Comparison of ENCODE assay signal across 15 mouse cellular contexts in the genomic region with DNA sequence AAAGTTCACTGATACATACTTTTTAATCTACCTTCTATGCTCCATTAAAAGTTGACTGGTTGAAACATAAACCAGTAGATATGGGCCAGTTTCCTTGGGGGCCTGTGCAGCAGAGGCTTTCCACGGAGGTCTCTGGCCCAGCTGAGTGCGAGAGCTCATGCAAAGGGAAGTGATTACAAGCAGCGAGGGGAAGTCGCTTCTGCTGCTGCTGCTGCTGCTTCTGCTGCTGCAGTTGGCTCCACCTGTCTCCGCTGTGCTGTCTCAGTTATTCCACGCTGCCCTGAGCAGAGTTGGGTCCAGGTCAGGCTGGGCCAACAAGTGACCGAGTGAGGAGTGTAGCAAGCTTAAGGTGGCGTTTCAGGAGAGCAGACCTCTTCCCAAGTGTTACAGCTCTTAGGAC. TPM values are rescaled to one million over a fixed set of nuclear protein-coding genes. Genes with fewer than 3 reads are reported as not detected.
A peak's percentile ranks its signal among the peaks of the same experiment; 100 is the strongest.
DNase-seq lines count a peak whose midpoint lies in the region; ATAC-seq and TF ChIP-seq lines count a peak whose summit lies in the region.
"Had no signal": no experiment of that assay in that cellular context is flagged by ENCODE, and none has a peak within 500 bp of the region (broad histone marks: within the 10 kb centered on the region; RNA-seq: fewer than 3 reads in every experiment).

No protein-coding gene starts in this region.

- no peak overlapping the region for H3K4me3 ChIP-seq in left cerebral cortex, adult 2 months
- H3K4me3 ChIP-seq in MEL (ENCODE audit: control insufficient read depth in 1 of 2, insufficient read depth in 1 of 2, low read depth in 2 of 2, low read length in 2 of 2) = no peak overlapping the region
- peak overlapping the region; percentile 40 for H3K4me3 ChIP-seq in megakaryocyte, embryonic 14.5 days (replicated peaks)
- H3K4me3 ChIP-seq in kidney, embryonic 14.5 days (ENCODE audit: low read length) = no peak overlapping the region
- H3K4me3 ChIP-seq: hindbrain, embryonic 12.5 days had no signal

- TF ChIP-seq CTCF in left cerebral cortex, adult 2 months (IDR thresholded peaks at IDR 0.05) = no peak
- TF ChIP-seq CTCF in MEL (IDR thresholded peaks at IDR 0.05 in 2 of 3, conservative IDR thresholded peaks at IDR 0.05 in 1 of 3; ENCODE audit: control insufficient read depth in 1 of 3, insufficient read depth in 1 of 3, low read depth in 2 of 3, low read length in 3 of 3, poor library complexity in 1 of 3, severe bottlenecking in 1 of 3) = no peak

- no peak for DNase-seq in left cerebral cortex, adult 2 months (ENCODE audit: extremely low spot score in 1 of 2, low spot score in 2 of 2)
- no peak for DNase-seq in left cerebral cortex, postnatal 4 days
- DNase-seq in MEL (ENCODE audit: low read depth, low spot score) = peak; percentile 69
- DNase-seq in thymus, postnatal 10 days (ENCODE audit: low spot score in 2 of 2) = peak; percentile 31 to 59
- no peak for DNase-seq in urinary bladder, postnatal 25 days (ENCODE audit: low spot score)
- no peak for DNase-seq in embryo, embryonic 11 days
- DNase-seq: adrenal gland, postnatal 36 days; cerebellum, adult 18-20 months; gastrocnemius, postnatal 36 days; kidney, adult 18-20 months; kidney, postnatal 36 days; lung, postnatal 36 days had no signal

- no peak overlapping the region for H3K4me2 ChIP-seq in kidney, embryonic 14.5 days (replicated peaks; ENCODE audit: low read depth, low read length)
- H3K4me2 ChIP-seq: hindbrain, embryonic 12.5 days had no signal

- intact Hi-C loops in left cerebral cortex, adult 2 months (cut with DNase I) = no loop called here
- intact Hi-C loops in left cerebral cortex, postnatal 4 days (cut with DNase I) = no loop called here

- no peaks in the 10 kb centered on the region for H3K27me3 ChIP-seq in MEL (ENCODE audit: control insufficient read depth in 1 of 2, insufficient read depth in 2 of 2, low read length in 2 of 2)
- no peaks in the 10 kb centered on the region for H3K27me3 ChIP-seq in megakaryocyte, embryonic 14.5 days (replicated peaks)
- no peaks in the 10 kb centered on the region for H3K27me3 ChIP-seq in kidney, embryonic 14.5 days (ENCODE audit: control insufficient read depth, insufficient read depth, low read length)
- H3K27me3 ChIP-seq: hindbrain, embryonic 12.5 days had no signal

- TF ChIP-seq RAD21 in MEL (IDR thresholded peaks at IDR 0.05; ENCODE audit: low read depth, low read length) = no peak

- peak in 1 of 2 experiments; percentile 31; a peak in 1 of 4 replicates for TF ChIP-seq EP300 in MEL (IDR thresholded peaks at IDR 0.05; ENCODE audit: low read depth in 1 of 2, low read length in 2 of 2)

- 90% methylated on average over 8 of the region's 8 CpGs for WGBS in kidney, embryonic 14.5 days

- H3K36me3 ChIP-seq in MEL (ENCODE audit: control insufficient read depth in 1 of 2, insufficient read depth in 2 of 2, low read length in 2 of 2) = peaks cover 6 to 35% of the 10 kb centered on the region in 2 experiments
- peaks cover 75% of the 10 kb centered on the region for H3K36me3 ChIP-seq in megakaryocyte, embryonic 14.5 days (replicated peaks; ENCODE audit: low read length)
- peaks cover 28% of the 10 kb centered on the region for H3K36me3 ChIP-seq in kidney, embryonic 14.5 days (ENCODE audit: control insufficient read depth, insufficient read depth, low read length)

- peaks cover 29 to 32% of the 10 kb centered on the region in 2 experiments for H3K4me1 ChIP-seq in MEL (ENCODE audit: control insufficient read depth in 1 of 2, insufficient read depth in 2 of 2, low read length in 2 of 2)
- peaks cover 80% of the 10 kb centered on the region for H3K4me1 ChIP-seq in megakaryocyte, embryonic 14.5 days
- no peaks in the 10 kb centered on the region for H3K4me1 ChIP-seq in kidney, embryonic 14.5 days (ENCODE audit: control insufficient read depth, insufficient read depth, low read length)
- H3K4me1 ChIP-seq: hindbrain, embryonic 12.5 days had no signal

- no peak for ATAC-seq in kidney, embryonic 14.5 days (ENCODE audit: low FRiP score, low TSS enrichment)

- TF ChIP-seq POLR2A in MEL (IDR thresholded peaks at IDR 0.05; ENCODE audit: control insufficient read depth in 1 of 2, insufficient read depth in 1 of 2, low read depth in 1 of 2, low read length in 2 of 2, poor library complexity in 1 of 2) = no peak; a peak in 1 of 4 replicates

- peaks cover 2% of the 10 kb centered on the region; the same call in 1 of the 2 replicates for H3K79me2 ChIP-seq in MEL (ENCODE audit: control insufficient read depth, insufficient read depth, low read length, poor library complexity)

- H3K27ac ChIP-seq in left cerebral cortex, adult 2 months = peak overlapping the region; percentile 61
- H3K27ac ChIP-seq in MEL (ENCODE audit: control insufficient read depth, low read depth, low read length) = peak overlapping the region; percentile 3; the same call in 1 of the 2 replicates
- H3K27ac ChIP-seq in kidney, embryonic 14.5 days (ENCODE audit: low read depth, low read length) = no peak overlapping the region
- H3K27ac ChIP-seq: hindbrain, embryonic 12.5 days had no signal

- H3K9me3 ChIP-seq in MEL (replicated peaks; ENCODE audit: insufficient read depth, low read length) = no peaks in the 10 kb centered on the region
- H3K9me3 ChIP-seq in megakaryocyte, embryonic 14.5 days = no peaks in the 10 kb centered on the region
- no peaks in the 10 kb centered on the region for H3K9me3 ChIP-seq in kidney, embryonic 14.5 days (ENCODE audit: control insufficient read depth, low read length)
- H3K9me3 ChIP-seq: hindbrain, embryonic 12.5 days had no signal

- H3K9ac ChIP-seq in MEL (ENCODE audit: control insufficient read depth, low read depth, low read length, poor library complexity, severe bottlenecking) = no peak overlapping the region
- no peak overlapping the region for H3K9ac ChIP-seq in kidney, embryonic 14.5 days (ENCODE audit: low read depth, low read length)
- H3K9ac ChIP-seq: hindbrain, embryonic 12.5 days had no signal

TF ChIP-seq in MEL, 35 proteins besides CTCF, POLR2A, EP300 and RAD21:
- TF ChIP-seq E2F4 (IDR thresholded peaks at IDR 0.05; ENCODE audit: borderline replicate concordance, low read depth, low read length) (no peak), ETS1 (IDR thresholded peaks at IDR 0.05; ENCODE audit: low read depth, low read length) (peak; percentile 45; the same call in 1 of the 2 replicates), ELF1 (IDR thresholded peaks at IDR 0.05; ENCODE audit: low read depth, low read length) (0 out of 2 replicates have a peak, but pooled peaks have one; percentile 24)

RNA-seq across cellular contexts. Expression of gene D5Ertd579e, which starts 27.3 kb away (rescaled TPM):
- total RNA-seq in left cerebral cortex, adult 2 months (2021) = 100 to 1,000 TPM in 1 of 2 experiments, 10 to 100 TPM in 1; 93.9 to 111 TPM
- 10 to 100 TPM; 82.6 to 89.0 TPM for total RNA-seq in left cerebral cortex, postnatal 4 days (2021)
- 15.9 and 18.9 TPM in 2 replicates for total RNA-seq in MEL (2012; rRNA removed)
- 10 to 100 TPM in 1 of 2 experiments, not detected in 1; 31.1 TPM for polyA plus RNA-seq in MEL (2012; ENCODE audit: insufficient read depth in 1 of 2, insufficient read length in 2 of 2, low read depth in 1 of 2, low replicate concordance in 2 of 2, missing spikeins in 1 of 2)
- 3.7 and 4.2 TPM in 2 replicates for polyA plus RNA-seq in megakaryocyte, embryonic 14.5 days (2012; ENCODE audit: insufficient read depth, low replicate concordance)
- 17.7 and 30.7 TPM in 2 replicates for polyA plus RNA-seq in kidney, embryonic 14.5 days (2014; fragmentation: Nextera tagmentation; extraction: Ambion mirVana)

Comparison
In these comparisons a context has a peak if more than half of its experiments do, and no peak if none do; other contexts are left out.
1. DNase-seq: peak in MEL (single experiment) and thymus, postnatal 10 days (2 of 2); none in left cerebral cortex, adult 2 months (0 of 2), left cerebral cortex, postnatal 4 days (single experiment), urinary bladder, postnatal 25 days (single experiment) and embryo, embryonic 11 days (single experiment).